Mouse (Mus musculus) gastrocnemius, postnatal 14 days (tissue): ENCODE measurements around the gene 2410004P03Rik. TPM values are rescaled to one million over a fixed set of nuclear protein-coding genes. Genes with fewer than 3 reads are reported as not detected.

Source experiments
- DNase-seq: peaks from one replicate; pipeline ENCODE4 v3.0.0; 2021; ENCODE audit warnings: mixed read lengths
- intact Hi-C: fragments of 180-260 bp; cut with DNase I; formaldehyde crosslinking; loops from one replicate; pipeline ENCODE4 v1.15.1; 2025; ENCODE audit warnings: low total_unique reads
- long read RNA-seq, 2 experiments: library from polyadenylated mRNA; stranded (forward); transcript quantifications; one replicate each; pipeline ENCODE4 v2.0.0; 2021
- total RNA-seq, 2 experiments: library from RNA; stranded (reverse); gene quantifications; 2 replicates each; pipeline ENCODE4 v1.2.3; 2021

Gene 2410004P03Rik
- total RNA-seq, result not detected
- long read RNA-seq, experiment 1, result 0 reads
- long read RNA-seq, experiment 2, result 0 reads

GRCm38 (mm10) chr12:17011100-17011870 lies at the start of gene 2410004P03Rik:
2410004P03Rik (minus strand) TSS chr12:17011727.
- peak; percentile 82 for DNase-seq
- intact Hi-C loops, result loop anchor here (2.0 kb wide), 1 partner anchor 202 kb away; no protein-coding TSS in a partner anchor

GRCm38 (mm10) chr12:17061183-17061722 lies 49.7 kb upstream of the 2410004P03Rik start:
- no peak for DNase-seq

GRCm38 (mm10) chr12:17058490-17058889 lies 47.0 kb upstream of the 2410004P03Rik start:
- no peak for DNase-seq
- intact Hi-C loops, result no loop called here

More at GRCm38 (mm10) chr12:17061183-17061722, 49.7 kb upstream of the 2410004P03Rik start:
- intact Hi-C loops, result no loop called here

GRCm38 (mm10) chr12:17057110-17057509 lies 45.6 kb upstream of the 2410004P03Rik start:
- DNase-seq, result no peak
- intact Hi-C loops, result no loop called here

- intact Hi-C loops, result no loop called here
- no peak for DNase-seq
Measured at GRCm38 (mm10) chr12:17055766-17056165, 44.2 kb upstream of the 2410004P03Rik start.

GRCm38 (mm10) chr12:17054691-17055090 lies 43.2 kb upstream of the 2410004P03Rik start:
- intact Hi-C loops, result no loop called here
- DNase-seq, result no peak

GRCm38 (mm10) chr12:17052673-17053072 lies 41.1 kb upstream of the 2410004P03Rik start:
- DNase-seq, result no peak
- intact Hi-C loops, result no loop called here

GRCm38 (mm10) chr12:17051057-17051456 lies 39.5 kb upstream of the 2410004P03Rik start:
- intact Hi-C loops, result no loop called here
- no peak for DNase-seq

- intact Hi-C loops, result no loop called here
- no peak for DNase-seq
Measured at GRCm38 (mm10) chr12:17049796-17050195, 38.3 kb upstream of the 2410004P03Rik start.

- intact Hi-C loops, result no loop called here
Measured at GRCm38 (mm10) chr12:17048979-17049612, 37.6 kb upstream of the 2410004P03Rik start.

GRCm38 (mm10) chr12:17043311-17043710 lies 31.8 kb upstream of the 2410004P03Rik start:
- no peak for DNase-seq
- intact Hi-C loops, result no loop called here

More at GRCm38 (mm10) chr12:17048979-17049612, 37.6 kb upstream of the 2410004P03Rik start:
- no peak for DNase-seq

- no peak for DNase-seq
- intact Hi-C loops, result no loop called here
Measured at GRCm38 (mm10) chr12:17040567-17040966, 29.0 kb upstream of the 2410004P03Rik start.

- DNase-seq, result no peak
- intact Hi-C loops, result no loop called here
Measured at GRCm38 (mm10) chr12:17039415-17039814, 27.9 kb upstream of the 2410004P03Rik start.

- DNase-seq, result no peak
- intact Hi-C loops, result no loop called here
Measured at GRCm38 (mm10) chr12:17038246-17038645, 26.7 kb upstream of the 2410004P03Rik start.

GRCm38 (mm10) chr12:17037053-17037610 lies 25.6 kb upstream of the 2410004P03Rik start:
- no peak for DNase-seq
- intact Hi-C loops, result no loop called here

- no peak for DNase-seq
- intact Hi-C loops, result no loop called here
Measured at GRCm38 (mm10) chr12:17036532-17036931, 25.0 kb upstream of the 2410004P03Rik start.

GRCm38 (mm10) chr12:17035128-17035527 lies 23.6 kb upstream of the 2410004P03Rik start:
- intact Hi-C loops, result no loop called here
- no peak for DNase-seq

GRCm38 (mm10) chr12:17034671-17035070 lies 23.1 kb upstream of the 2410004P03Rik start:
- intact Hi-C loops, result loop anchor here (5.0 kb wide), 1 partner anchor 223 kb away; no protein-coding TSS in a partner anchor
- DNase-seq, result no peak

GRCm38 (mm10) chr12:17033464-17033841 lies 21.9 kb upstream of the 2410004P03Rik start:
- intact Hi-C loops, result loop anchor here (5.0 kb wide), 1 partner anchor 224 kb away; no protein-coding TSS in a partner anchor
- no peak for DNase-seq
